Mouse (Mus musculus): ENCODE results near the gene Skida1.
A peak's percentile ranks its signal among the peaks of the same experiment; 100 is the strongest.

Gene Skida1

GRCm38 (mm10) chr2:18038895-18039371, 9.9 kb downstream of the Skida1 start:
- DNase-seq, result no peak

- peak; percentile 53 to 75 for DNase-seq
Observed at GRCm38 (mm10) chr2:18038141-18038752, 10.6 kb downstream of the Skida1 start.

DNA sequence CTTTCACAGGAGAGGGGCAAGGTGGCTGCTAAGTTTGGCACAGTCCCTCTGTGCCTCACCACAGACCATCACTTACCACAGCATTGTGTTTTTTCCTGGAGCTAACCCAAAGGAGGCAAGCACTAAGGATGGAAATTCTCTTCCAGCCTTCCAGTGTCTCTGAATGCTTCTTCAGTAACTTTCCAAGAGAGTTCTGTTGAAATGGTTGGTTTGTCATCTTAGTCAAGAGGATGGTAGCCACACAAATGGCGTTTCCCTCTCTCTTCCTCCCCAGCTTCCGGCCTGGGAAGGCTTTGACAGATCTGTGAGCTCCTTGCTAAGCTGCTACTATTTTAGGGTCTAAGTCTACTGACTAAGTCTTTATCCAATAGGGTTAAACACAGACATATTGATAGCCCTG, 11.4 kb downstream of the Skida1 start, which contains the start of gene A930004D18Rik:
A930004D18Rik (minus strand) TSS at position 247 of the 400 bp plus-strand sequence.
- no peak for DNase-seq

DNA sequence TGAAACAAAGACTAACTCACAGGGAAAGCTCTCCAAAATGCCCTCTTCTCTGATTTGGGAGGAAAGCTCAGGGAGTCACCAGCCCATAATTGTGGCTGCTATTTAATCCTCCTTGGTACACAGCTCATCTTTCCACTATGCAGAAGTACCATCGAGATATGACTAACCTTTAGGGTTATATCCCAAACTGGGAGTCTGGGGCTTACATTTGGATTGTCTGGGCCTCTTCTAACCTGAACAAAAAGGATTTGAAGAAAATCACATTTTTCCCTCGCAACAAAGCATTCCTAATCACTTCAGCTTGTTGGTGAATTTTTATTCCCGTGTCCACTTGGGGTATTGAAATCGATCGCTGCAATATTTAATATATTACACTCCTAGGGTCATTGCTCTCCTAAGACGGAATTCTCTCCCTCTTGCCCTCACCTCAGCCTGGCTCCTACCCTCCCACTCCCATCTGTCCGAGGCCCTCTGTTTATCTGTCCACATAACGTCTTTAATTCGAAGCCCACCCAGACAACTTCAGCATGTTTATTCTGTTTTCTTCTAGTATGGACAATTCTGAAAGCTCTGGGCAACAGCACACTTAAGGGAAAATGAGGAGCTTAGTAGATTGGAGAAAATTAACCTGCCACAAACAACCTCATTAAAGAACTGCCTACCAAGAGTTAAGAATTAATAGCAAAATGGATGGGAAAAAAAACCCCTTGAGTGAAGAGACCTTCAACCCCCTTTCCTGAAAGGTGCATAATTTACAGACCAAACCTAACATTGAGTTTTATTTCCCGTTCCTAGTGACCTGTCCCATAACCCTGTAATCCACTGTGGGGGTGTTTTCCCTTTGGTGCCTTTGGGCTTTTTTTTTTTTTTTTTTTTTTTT, 14.2 kb downstream of the Skida1 start:
- no peak for DNase-seq

- DNase-seq, result no peak
Observed at GRCm38 (mm10) chr2:18033166-18034108, 15.4 kb downstream of the Skida1 start.

DNA sequence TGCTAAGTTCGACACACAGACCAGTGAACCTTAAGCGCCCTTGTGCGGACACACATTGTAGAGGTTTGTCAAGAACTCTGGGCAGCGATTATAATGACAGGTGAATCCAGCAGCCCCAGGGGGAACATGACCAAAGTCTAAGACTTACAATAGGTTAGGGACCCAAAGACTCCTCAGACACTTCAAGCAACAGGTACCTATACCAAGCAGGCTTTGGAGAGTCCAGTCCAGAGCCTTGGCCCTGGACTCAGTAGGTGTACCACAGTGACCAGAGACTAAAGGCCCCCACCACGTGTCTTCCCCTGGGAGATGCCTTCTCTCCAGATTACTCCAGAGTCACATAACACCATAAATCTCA, 16.3 kb downstream of the Skida1 start:
- peak in 1 of 2 experiments; percentile 51 for DNase-seq

DNA sequence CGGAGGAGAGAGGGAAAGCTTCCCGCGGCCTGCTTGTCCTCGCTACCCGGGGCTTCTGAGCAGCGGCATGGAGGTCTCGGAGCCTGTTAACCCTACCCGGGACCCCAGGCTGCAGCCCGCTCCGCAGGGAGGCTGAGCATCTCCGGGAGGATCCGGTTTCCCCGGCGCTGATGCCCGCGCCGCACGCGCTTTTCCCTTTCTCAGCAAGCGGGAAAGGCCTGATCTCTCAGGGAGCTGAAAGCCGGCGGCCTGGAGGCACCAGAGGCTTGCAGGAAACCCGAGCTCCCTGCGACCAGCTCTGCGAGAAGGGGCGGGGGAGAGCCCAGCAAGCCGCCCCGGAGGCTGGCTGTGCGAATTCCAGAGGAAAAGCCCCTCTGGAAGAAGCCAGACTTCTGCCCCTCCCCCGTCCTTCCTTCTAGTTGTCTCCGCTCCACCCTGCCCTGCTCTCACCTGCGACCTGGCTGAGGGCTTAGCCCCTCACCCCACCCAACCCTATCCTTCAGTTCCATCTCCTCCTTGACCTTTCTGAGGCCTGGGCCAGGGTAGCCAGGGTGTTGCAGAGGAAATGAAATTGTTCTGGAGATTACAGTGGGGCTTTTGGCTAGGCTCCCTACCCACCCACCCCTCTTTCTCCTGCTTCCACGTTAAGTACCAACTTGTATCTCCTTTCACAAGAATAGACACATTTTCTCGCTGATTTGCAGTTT, 16.9 kb downstream of the Skida1 start:
- DNase-seq, result peak in 1 of 2 experiments; percentile 65

DNA sequence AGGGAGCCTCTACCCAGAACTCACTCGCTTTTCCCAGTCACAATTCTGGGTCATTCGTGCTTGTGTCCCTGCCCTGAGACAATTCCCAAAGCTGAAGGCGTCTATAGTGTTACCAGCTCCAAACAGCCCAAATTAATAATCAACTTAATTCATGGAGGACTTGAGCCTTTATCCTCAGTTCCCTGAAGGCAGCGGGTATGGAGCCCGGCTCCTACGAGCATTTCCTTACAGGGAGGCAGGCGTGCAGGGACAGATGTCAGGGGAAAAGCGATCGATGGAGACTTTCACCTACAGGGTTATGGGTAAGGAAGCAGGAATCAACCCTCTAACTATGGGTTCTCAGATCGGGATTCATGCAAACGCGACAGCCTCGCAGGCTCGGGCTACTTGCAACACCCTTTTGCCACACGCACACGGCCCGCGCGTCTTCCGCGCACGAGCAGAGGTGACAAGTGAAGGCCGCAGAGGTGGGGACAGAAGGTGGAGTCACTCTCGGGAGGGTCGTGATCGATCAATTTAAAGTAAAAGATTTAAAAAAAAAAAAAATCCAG, 17.5 kb downstream of the Skida1 start:
- peak in 1 of 2 experiments; percentile 63 for DNase-seq

- no peak for DNase-seq
Observed at GRCm38 (mm10) chr2:18030581-18030980, 18.3 kb downstream of the Skida1 start.

DNA sequence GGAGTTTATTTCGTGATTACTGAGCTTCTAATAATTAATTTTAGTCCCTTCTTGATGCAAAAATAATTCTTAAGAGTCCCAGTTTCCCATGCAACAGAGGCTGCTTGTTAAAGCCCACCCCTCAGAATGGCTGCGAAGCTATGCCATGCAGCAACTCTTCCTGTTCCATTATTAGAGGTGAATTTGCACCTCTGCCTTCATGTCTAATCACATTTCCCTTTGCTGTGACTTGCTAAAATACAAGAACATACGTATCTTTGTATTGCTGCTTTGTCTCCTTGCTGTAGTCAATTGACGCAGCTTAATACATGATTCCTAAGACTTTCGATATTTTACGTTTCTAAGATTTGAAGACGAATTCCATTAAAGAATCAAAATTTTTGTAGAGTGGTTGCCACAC, 19.2 kb downstream of the Skida1 start:
- no peak for DNase-seq

- DNase-seq, result peak; percentile 96 to 97
Observed at GRCm38 (mm10) chr2:18028140-18029021, 20.5 kb downstream of the Skida1 start.

DNA sequence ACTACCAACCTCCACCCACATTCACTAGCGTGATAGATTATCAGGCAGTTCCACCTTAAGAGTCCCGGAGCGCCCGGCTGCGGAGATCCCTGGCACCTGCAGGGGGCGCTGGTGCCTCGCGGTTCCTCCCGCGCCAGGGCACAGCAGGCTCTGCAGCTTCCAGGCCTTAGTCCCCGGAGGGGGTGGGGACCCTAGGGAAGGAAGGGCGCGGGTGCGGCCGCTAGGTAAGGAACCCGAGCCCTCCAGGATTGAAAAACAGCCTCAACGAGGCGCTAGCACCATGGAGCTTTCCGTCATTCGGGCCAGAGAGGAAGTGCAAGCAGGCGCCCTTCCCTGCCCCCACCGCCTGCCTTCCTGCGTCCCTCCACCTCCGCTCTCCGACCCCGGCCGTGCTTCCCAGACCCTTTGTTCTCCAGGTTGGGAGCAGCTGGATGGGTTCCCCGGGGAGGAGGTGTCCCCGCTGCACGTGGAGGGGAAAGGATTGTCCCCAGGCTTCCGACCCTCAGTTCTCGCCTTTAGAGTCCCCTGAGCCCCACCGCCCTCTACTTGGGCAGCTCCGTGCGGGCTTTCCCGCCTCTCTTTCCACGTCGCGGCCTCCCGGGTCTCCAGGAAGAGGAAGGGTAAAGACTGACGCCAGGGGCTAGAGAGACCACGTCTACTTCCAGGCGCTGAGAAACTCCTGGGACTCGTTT, 21.3 kb downstream of the Skida1 start:
- peak; percentile 96 for DNase-seq

DNA sequence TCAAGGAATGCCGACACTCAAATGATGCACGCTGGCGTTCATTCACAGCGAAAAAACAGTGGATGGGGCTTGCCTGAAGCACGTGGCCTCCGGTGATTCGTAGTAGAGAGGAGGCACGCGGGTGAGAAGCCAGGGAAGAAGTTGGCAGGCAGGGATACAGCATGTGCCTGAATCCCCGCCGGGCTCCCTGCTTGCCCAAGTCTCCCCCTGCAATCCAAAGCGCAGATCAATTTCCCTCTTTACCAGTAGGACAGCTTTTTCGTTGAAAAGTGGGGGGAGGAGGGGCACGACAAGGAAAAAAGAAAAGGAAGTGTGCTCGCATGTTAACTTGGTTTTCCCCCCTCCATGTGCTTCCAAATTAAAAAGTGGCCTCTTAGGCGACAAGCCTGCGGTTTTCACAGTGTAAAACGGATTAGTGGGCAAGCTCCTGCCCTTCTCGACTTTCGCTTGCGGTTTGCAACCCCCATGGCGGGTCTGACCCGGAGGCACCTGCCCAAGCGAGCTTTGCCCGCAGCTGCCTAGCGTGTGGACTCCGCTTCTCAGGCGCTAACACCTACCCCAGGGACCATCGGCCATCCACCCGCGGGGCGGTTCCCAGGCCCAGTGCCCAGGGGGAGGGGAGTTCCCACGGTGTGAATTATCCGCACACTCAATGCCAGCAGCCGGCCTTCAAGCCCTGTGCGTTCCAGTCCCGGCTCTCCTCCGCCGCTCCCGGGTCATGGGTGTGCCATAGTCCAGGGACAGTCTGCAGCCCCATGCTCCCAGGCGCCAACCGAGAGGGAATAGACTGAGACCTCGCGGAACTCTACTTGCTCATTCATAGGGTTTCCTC, 22.5 kb downstream of the Skida1 start:
- DNase-seq, result peak; percentile 82 to 84

GRCm38 (mm10) chr2:18025781-18026115, 23.1 kb downstream of the Skida1 start:
- no peak for DNase-seq

DNA sequence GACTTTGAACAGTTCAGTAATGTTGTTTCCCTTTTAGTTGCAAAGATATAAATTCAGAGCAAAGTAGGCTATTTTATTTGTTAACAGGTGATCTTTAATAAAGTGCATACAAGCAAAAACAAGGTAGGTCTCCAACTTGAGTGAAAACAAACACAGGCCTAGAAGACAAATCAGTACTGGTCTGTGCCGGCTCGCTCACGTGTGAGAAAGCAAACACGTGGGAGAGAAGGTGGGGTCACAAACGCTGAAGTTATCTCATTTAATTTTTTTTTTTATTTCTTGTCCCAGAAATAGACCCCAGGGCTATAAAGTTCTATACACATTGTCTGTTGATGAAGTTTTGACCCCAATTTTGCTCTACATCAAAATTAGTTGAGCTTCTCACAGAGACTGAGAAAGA, 23.7 kb downstream of the Skida1 start:
- no peak for DNase-seq

DNA sequence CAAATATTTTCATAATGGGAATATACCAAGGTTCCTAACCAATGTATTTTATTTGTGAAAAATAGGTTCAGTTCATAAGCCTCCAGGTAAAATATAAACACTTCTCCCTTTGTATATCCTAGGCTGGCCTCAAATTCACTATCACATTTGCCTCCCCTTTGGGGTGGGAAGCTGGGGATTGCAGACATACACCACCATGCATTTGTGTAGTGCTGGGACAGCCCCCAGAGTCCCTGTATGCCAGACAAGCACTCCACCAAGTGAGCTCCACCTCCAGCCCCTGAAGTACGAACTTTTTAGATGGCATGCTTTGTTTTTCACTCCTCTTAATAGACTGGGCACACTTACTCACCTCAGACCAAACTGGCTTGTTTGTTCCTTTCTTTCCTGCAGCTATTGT, 26.0 kb downstream of the Skida1 start:
- DNase-seq, result no peak

GRCm38 (mm10) chr2:18019122-18019521, 29.7 kb downstream of the Skida1 start:
- no peak for DNase-seq

DNA sequence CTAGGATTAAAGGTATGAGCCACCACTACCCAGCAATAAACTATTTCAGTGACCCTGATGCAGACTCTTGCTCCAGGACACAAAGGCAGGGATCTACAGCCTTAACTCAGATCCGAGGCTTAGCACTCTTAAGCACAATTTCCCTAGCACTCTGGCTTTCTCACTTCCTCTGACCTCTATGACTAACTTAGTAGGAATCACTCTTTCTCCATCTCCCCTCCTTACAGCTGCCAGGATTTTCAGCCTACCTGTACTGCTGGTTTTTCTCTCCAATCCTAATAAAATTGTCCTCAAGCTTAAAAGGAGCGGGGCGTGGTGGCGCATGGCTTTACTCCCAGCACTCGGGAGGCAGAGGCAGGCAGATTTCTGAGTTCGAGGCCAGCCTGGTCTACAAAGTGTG, 31.5 kb downstream of the Skida1 start:
- no peak for DNase-seq

- DNase-seq, result no peak
Observed at GRCm38 (mm10) chr2:18016639-18017038, 32.2 kb downstream of the Skida1 start.

Data from kidney, adult 8-10 months (tissue).